Mouse (Mus musculus) hindbrain, embryonic 10.5 days (tissue): Measurements from ENCODE around the gene Rptor. TPM values are rescaled to one million over a fixed set of nuclear protein-coding genes. Genes with fewer than 3 reads are reported as not detected.

Experiments
- DNase-seq: peaks from one replicate; pipeline ENCODE4 v3.0.0-alpha.2; 2017; ENCODE audit warnings: low spot score
- H3K27ac ChIP-seq: fragments of 300-500 bp; sonication (generic); 2 replicates; pipeline ENCODE4 v1.5.1; 2016; ENCODE audit warnings: mild to moderate bottlenecking, moderate library complexity
- H3K27me3 ChIP-seq: fragments of 300-500 bp; sonication (generic); 2 replicates; pipeline ENCODE4 v1.6.1; 2016; ENCODE audit warnings: mild to moderate bottlenecking; ENCODE audit not compliant: poor library complexity, insufficient read depth, severe bottlenecking
- H3K36me3 ChIP-seq: fragments of 300-500 bp; sonication (generic); 2 replicates; pipeline ENCODE4 v1.6.1; 2016; ENCODE audit warnings: mild to moderate bottlenecking, moderate library complexity
- H3K4me1 ChIP-seq: fragments of 300-500 bp; sonication (generic); replicated peaks from 2 replicates; pipeline ENCODE4 v1.6.1; 2016; ENCODE audit warnings: mild to moderate bottlenecking
- H3K4me3 ChIP-seq: fragments of 300-500 bp; sonication (generic); 2 replicates; pipeline ENCODE4 v1.5.1; 2016; ENCODE audit warnings: mild to moderate bottlenecking, moderate library complexity
- H3K9me3 ChIP-seq: fragments of 300-500 bp; sonication (generic); 2 replicates; pipeline ENCODE4 v1.6.1; 2016; ENCODE audit warnings: mild to moderate bottlenecking, moderate library complexity
- WGBS: fragments of 180-500 bp; shearing (Covaris S2); methylation state at CpG from one replicate; pipeline ENCODE4 v1.1.7; 2016; 5-methylcytosine and 5-hydroxymethylcytosine counted together
- polyA plus RNA-seq: library from polyadenylated mRNA; unstranded; fragments of >200 nt; fragmentation: Nextera tagmentation; extraction: Ambion mirVana; gene quantifications from 2 replicates; pipeline ENCODE4 v1.2.1, GENCODE M21; 2016

Rptor gene
- polyA plus RNA-seq, 1 experiment from 2014 or later, result 12.4 TPM

GRCm38 (mm10) chr11:119710822-119711221 is 108.1 kb downstream of the Rptor start:
- H3K4me1 ChIP-seq, result peaks cover 38% of the 10 kb centered on the region
- H3K9me3 ChIP-seq, result no peaks in the 10 kb centered on the region
- H3K27me3 ChIP-seq, result no peaks in the 10 kb centered on the region
- H3K36me3 ChIP-seq, result no peaks in the 10 kb centered on the region
- no peak for DNase-seq
- 88% methylated on average over 5 of the region's 5 CpGs for WGBS
- H3K4me3 ChIP-seq, result no peak overlapping the region
- H3K27ac ChIP-seq, result peak overlapping the region; percentile 40; the same call in 1 of the 2 replicates

GRCm38 (mm10) chr11:119715437-119715836 is 112.7 kb downstream of the Rptor start:
- H3K9me3 ChIP-seq, result no peaks in the 10 kb centered on the region
- H3K27me3 ChIP-seq, result no peaks in the 10 kb centered on the region
- H3K4me1 ChIP-seq, result peaks cover 26% of the 10 kb centered on the region
- peaks cover 8% of the 10 kb centered on the region; the same call in 1 of the 2 replicates for H3K36me3 ChIP-seq
- peak; percentile 11 for DNase-seq
- peak overlapping the region; percentile 60 for H3K27ac ChIP-seq
- 29% methylated on average over 5 of the region's 5 CpGs for WGBS
- no peak overlapping the region for H3K4me3 ChIP-seq

GRCm38 (mm10) chr11:119715841-119716596 is 113.3 kb downstream of the Rptor start:
- H3K27me3 ChIP-seq, result no peaks in the 10 kb centered on the region
- no peak overlapping the region for H3K4me3 ChIP-seq
- H3K4me1 ChIP-seq, result peaks cover 20% of the 10 kb centered on the region
- WGBS, result 86% methylated on average over 5 of the region's 5 CpGs
- H3K36me3 ChIP-seq, result peaks cover 8% of the 10 kb centered on the region; the same call in 1 of the 2 replicates
- H3K27ac ChIP-seq, result peak overlapping the region; percentile 60
- no peaks in the 10 kb centered on the region for H3K9me3 ChIP-seq
- no peak for DNase-seq

GRCm38 (mm10) chr11:119718115-119718514 is 115.4 kb downstream of the Rptor start:
- no peak overlapping the region for H3K27ac ChIP-seq
- no peak overlapping the region for H3K4me3 ChIP-seq
- peaks cover 8% of the 10 kb centered on the region; the same call in 1 of the 2 replicates for H3K36me3 ChIP-seq
- H3K9me3 ChIP-seq, result no peaks in the 10 kb centered on the region
- no peak for DNase-seq
- no peaks in the 10 kb centered on the region for H3K27me3 ChIP-seq
- peaks cover 20% of the 10 kb centered on the region for H3K4me1 ChIP-seq
- 97% methylated on average over 3 of the region's 3 CpGs for WGBS

- 89% methylated on average over 9 of the region's 9 CpGs for WGBS
- no peak overlapping the region for H3K27ac ChIP-seq
- peaks cover 8% of the 10 kb centered on the region for H3K4me1 ChIP-seq
- no peak overlapping the region for H3K4me3 ChIP-seq
- H3K36me3 ChIP-seq, result peaks cover 14% of the 10 kb centered on the region
- no peaks in the 10 kb centered on the region for H3K27me3 ChIP-seq
- no peak for DNase-seq
- H3K9me3 ChIP-seq, result no peaks in the 10 kb centered on the region
Observed at GRCm38 (mm10) chr11:119720101-119721048, 117.7 kb downstream of the Rptor start.

DNA sequence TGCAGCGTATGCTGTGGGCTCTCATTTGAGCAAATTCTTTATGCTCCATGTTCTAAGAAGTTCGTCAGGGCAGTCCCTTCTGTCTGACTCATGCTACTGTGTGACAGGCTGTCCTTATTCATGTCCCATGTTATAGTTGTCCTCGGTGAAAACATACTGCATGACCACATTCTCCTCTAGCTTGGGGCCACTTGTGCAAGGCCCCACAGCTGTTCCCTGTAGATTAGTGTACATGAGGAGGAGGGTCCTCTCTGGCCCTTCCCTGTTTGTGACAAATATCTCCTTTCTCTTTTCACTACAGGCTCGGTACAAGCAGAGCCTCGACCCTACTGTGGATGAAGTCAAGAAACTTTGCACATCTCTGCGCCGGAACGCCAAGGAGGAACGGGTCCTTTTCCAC is 122.0 kb downstream of the Rptor start:
- H3K9me3 ChIP-seq, result no peaks in the 10 kb centered on the region
- peaks cover 26% of the 10 kb centered on the region for H3K36me3 ChIP-seq
- no peak for DNase-seq
- no peaks in the 10 kb centered on the region for H3K4me1 ChIP-seq
- no peaks in the 10 kb centered on the region for H3K27me3 ChIP-seq
- no peak overlapping the region for H3K4me3 ChIP-seq
- H3K27ac ChIP-seq, result peak overlapping the region; percentile 45; the same call in 1 of the 2 replicates
- 92% methylated on average over 9 of the region's 9 CpGs for WGBS

GRCm38 (mm10) chr11:119731382-119731781 is 128.7 kb downstream of the Rptor start:
- no peaks in the 10 kb centered on the region for H3K4me1 ChIP-seq
- no peak overlapping the region for H3K27ac ChIP-seq
- WGBS, result 93% methylated on average over 5 of the region's 5 CpGs

GRCm38 (mm10) chr11:119732362-119732761 is 129.7 kb downstream of the Rptor start:
- H3K9me3 ChIP-seq, result no peaks in the 10 kb centered on the region
- 95% methylated on average over 1 of the region's 1 CpGs for WGBS
- no peaks in the 10 kb centered on the region; the same call in 1 of the 2 replicates for H3K4me1 ChIP-seq
- DNase-seq, result no peak
- H3K36me3 ChIP-seq, result peaks cover 1% of the 10 kb centered on the region; the same call in 1 of the 2 replicates
- H3K27ac ChIP-seq, result no peak overlapping the region
- H3K4me3 ChIP-seq, result no peak overlapping the region
- H3K27me3 ChIP-seq, result no peaks in the 10 kb centered on the region

More at GRCm38 (mm10) chr11:119731382-119731781, 128.7 kb downstream of the Rptor start:
- Histone ChIP-seq H3K36me3 (peaks cover 10% of the 10 kb centered on the region), H3K27me3 (no peaks in the 10 kb centered on the region), H3K9me3 (no peaks in the 10 kb centered on the region), H3K4me3 (no peak overlapping the region)
- DNase-seq, result no peak

GRCm38 (mm10) chr11:119732961-119733656 is 130.4 kb downstream of the Rptor start:
- H3K36me3 ChIP-seq, result no peaks in the 10 kb centered on the region
- WGBS, result 82% methylated on average over 4 of the region's 4 CpGs
- H3K27me3 ChIP-seq, result no peaks in the 10 kb centered on the region
- no peak for DNase-seq
- H3K9me3 ChIP-seq, result no peaks in the 10 kb centered on the region
- H3K27ac ChIP-seq, result no peak overlapping the region
- H3K4me1 ChIP-seq, result no peaks in the 10 kb centered on the region; the same call in 1 of the 2 replicates
- no peak overlapping the region for H3K4me3 ChIP-seq

DNA sequence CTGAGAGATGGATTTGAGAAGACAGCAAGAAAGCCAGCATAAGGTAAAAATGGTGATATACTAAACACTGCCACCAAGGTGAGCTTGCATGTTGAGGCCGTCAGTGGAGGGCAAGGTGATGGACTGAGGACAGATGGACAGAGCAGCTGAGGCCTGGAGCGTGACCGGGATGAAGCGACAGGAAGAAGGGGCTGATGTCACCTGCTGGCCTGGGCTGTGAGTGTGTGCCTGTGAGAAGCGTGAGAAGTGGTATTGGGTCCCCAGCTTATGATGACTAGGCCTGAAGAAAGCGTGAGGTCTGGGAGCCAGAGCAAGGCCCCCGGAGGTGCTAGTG is 130.9 kb downstream of the Rptor start:
- Histone ChIP-seq H3K27me3 (no peaks in the 10 kb centered on the region), H3K4me1 (no peaks in the 10 kb centered on the region; the same call in none of the 2 replicates), H3K4me3 (no peak overlapping the region), H3K36me3 (no peaks in the 10 kb centered on the region), H3K27ac (no peak overlapping the region), H3K9me3 (no peaks in the 10 kb centered on the region)
- 91% methylated on average over 7 of the region's 7 CpGs for WGBS
- no peak for DNase-seq

DNA sequence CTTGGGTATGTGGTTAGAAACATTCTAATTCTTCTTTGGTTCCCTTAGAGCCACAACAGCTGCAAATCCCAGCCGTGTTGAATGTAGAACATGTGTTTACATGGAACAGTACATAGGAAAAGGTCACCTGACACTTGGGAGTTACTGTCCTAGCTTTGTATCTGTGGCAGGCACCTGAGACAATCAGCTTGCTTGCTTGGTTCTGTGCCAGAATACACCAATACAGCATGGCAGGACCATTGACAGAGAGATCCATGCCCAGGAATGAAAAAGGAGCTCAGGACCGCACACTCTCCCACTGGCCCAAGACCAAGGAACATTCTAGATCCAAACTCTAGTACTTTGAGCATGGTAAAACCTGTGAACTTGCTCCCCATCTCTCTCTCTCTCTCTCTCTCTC is 132.4 kb downstream of the Rptor start:
- no peaks in the 10 kb centered on the region for H3K9me3 ChIP-seq
- H3K36me3 ChIP-seq, result no peaks in the 10 kb centered on the region
- no peaks in the 10 kb centered on the region for H3K27me3 ChIP-seq
- DNase-seq, result no peak
- no peak overlapping the region for H3K4me3 ChIP-seq
- no peak overlapping the region for H3K27ac ChIP-seq
- H3K4me1 ChIP-seq, result peaks cover 9% of the 10 kb centered on the region
- 89% methylated on average over 2 of the region's 2 CpGs for WGBS

DNA sequence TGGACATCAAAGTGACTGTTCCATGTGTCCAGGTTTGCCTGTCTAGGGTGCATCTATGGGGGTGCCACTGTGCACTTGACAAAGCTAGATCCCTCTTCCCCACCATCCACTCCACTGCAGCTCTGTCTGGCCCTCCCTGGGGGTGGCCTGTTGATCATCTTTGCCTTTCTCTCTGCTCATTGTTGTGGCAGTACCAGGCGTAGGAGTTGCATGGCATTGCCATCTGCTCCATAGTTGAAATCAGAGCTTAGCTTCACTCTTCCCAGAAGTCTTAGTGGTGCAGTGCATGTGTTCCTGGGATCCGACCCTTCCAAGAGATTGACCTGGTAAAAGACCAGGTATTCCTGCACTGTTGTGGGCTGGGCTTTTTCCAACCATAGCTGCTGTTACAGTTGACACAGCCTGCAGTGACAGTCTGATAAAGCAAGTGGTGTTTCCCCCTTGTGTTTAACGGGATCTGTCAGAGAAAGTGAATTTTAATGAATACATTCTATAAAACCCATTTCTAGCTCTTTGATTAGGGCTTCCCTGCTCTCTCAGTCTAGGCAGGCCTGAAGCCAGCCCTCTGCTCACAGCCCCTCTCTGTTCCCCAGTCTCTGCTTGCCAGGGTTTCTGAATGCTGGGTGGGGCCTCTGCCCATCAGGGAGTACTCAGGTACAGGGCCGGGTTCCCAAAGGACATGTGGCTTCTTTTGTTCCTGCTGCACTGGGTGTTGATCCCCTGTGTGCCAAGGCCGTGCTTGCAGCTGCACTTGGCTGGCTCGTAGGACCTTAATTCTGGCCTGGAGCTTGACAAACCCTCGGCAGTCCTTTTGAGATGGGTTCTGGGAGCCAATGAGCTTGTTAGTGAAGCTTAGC is 136.5 kb downstream of the Rptor start:
- 79% methylated on average over 7 of the region's 7 CpGs for WGBS
- Histone ChIP-seq H3K27ac (peak overlapping the region; percentile 50), H3K4me3 (no peak overlapping the region)

More for the DNA sequence above, 136.5 kb downstream of the Rptor start:
- no peaks in the 10 kb centered on the region for H3K36me3 ChIP-seq
- H3K9me3 ChIP-seq, result no peaks in the 10 kb centered on the region
- no peaks in the 10 kb centered on the region for H3K27me3 ChIP-seq
- H3K4me1 ChIP-seq, result peaks cover 9% of the 10 kb centered on the region
- DNase-seq, result no peak
